Comparison of ENCODE assay signal across 7 mouse cellular contexts in the genomic region with DNA sequence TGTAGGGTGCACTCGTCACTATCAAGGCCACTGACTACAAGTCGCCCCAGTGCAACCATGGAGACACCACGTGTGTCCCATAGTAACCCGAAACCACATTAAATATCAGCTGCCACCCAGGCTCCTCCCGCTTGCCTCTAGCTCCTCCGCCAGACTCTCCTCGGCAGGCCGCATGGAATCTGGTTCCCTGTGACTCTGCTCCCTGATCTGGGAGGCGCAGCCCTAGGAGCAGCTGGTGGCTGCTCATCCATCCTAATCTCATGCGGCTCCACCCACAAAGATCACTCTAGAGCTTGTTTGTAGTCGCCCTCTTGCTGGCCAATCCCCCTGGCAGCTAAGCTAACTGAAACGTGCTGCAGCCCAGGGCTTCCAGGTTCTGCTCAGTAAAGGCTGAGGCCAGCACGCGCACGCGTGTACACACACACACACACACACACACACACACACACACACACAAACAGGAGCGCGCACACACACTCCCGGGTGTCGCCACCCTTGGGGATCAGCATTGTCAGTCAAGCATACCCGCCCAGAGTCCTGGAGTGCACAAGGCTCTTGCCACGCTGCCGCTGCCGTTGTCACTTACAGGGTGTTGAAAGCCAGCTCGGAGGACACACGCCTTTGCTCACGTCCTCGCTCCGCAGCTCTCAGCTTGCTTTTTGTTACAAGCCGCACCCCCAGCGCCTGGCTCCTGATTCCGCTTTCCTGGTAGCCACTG.
A peak's percentile ranks its signal among the peaks of the same experiment; 100 is the strongest.
DNase-seq lines count a peak whose midpoint lies in the region; ATAC-seq and TF ChIP-seq lines count a peak whose summit lies in the region.

No protein-coding gene starts in this region.

- peaks cover 60% of the 10 kb centered on the region for H3K27me3 ChIP-seq in heart, embryonic 13.5 days (replicated peaks)
- peaks cover 4% of the 10 kb centered on the region; the same call in 1 of the 2 replicates for H3K27me3 ChIP-seq in lung, embryonic 14.5 days (ENCODE audit: insufficient read depth, low read length)

- H3K27ac ChIP-seq in heart, embryonic 13.5 days (replicated peaks), result no peak overlapping the region
- H3K27ac ChIP-seq in lung, embryonic 14.5 days (ENCODE audit: low read depth), result no peak overlapping the region

- H3K4me1 ChIP-seq in heart, embryonic 13.5 days, result peaks cover 16% of the 10 kb centered on the region
- no peaks in the 10 kb centered on the region for H3K4me1 ChIP-seq in lung, embryonic 14.5 days (ENCODE audit: insufficient read depth)

- DNase-seq in brain, embryonic 18.5 days (ENCODE audit: low read depth, low spot score), result peak; percentile 40
- DNase-seq in embryo, embryonic 11 days, result peak; percentile 83
- DNase-seq in layer of hippocampus, adult 9-10 months (ENCODE audit: low spot score), result peak; percentile 35
- peak; percentile 69 for DNase-seq in lung, embryonic 14.5 days
- peak; percentile 94 for DNase-seq in retina, postnatal 1 day

- H3K36me3 ChIP-seq in heart, embryonic 13.5 days, result no peaks in the 10 kb centered on the region
- no peaks in the 10 kb centered on the region for H3K36me3 ChIP-seq in lung, embryonic 14.5 days (ENCODE audit: insufficient read depth)

- peak overlapping the region; percentile 73 for H3K4me2 ChIP-seq in heart, embryonic 13.5 days
- H3K4me2 ChIP-seq in lung, embryonic 14.5 days, result peak overlapping the region; percentile 60

- no peak for TF ChIP-seq CTCF in lung, embryonic 14.5 days (IDR thresholded peaks at IDR 0.05; ENCODE audit: low read depth)

- peak overlapping the region; percentile 64 for H3K9ac ChIP-seq in heart, embryonic 13.5 days
- H3K9ac ChIP-seq in lung, embryonic 14.5 days, result peak overlapping the region; percentile 29

- H3K4me3 ChIP-seq in heart, embryonic 13.5 days, result peak overlapping the region; percentile 47
- peak overlapping the region; percentile 24 for H3K4me3 ChIP-seq in lung, embryonic 14.5 days (ENCODE audit: low read depth, low read length)

- H3K9me3 ChIP-seq in heart, embryonic 13.5 days, result no peaks in the 10 kb centered on the region
- H3K9me3 ChIP-seq in lung, embryonic 14.5 days (ENCODE audit: low read depth, low read length), result no peaks in the 10 kb centered on the region

- under 1% methylated on average over 32 of the region's 32 CpGs for WGBS in heart, embryonic 13.5 days
- under 1% methylated on average over 32 of the region's 32 CpGs for WGBS in lung, embryonic 14.5 days

- peak; percentile 42 for ATAC-seq in heart, embryonic 13.5 days (ENCODE audit: extremely low read depth, insufficient number of reproducible peaks, low FRiP score, low TSS enrichment)
- peak; percentile 96 for ATAC-seq in lung, embryonic 14.5 days (ENCODE audit: insufficient read depth)
- no peak for ATAC-seq in granulocyte monocyte progenitor cell, adult 5-6 weeks (replicated peaks; ENCODE audit: poor library complexity, severe bottlenecking)

Comparison
In these comparisons a context has a peak if more than half of its experiments do, and no peak if none do; other contexts are left out.
1. DNase-seq: peak in every context shown above with its lines; median percentile 94 in retina, postnatal 1 day; 83 in embryo, embryonic 11 days; 69 in lung, embryonic 14.5 days; 40 in brain, embryonic 18.5 days; 35 in layer of hippocampus, adult 9-10 months.